Mouse (Mus musculus) heart, adult 2 months (tissue): ENCODE data around the gene Ano8. TPM values are rescaled to one million over a fixed set of nuclear protein-coding genes. Genes with fewer than 3 reads are reported as not detected.
A peak's percentile ranks its signal among the peaks of the same experiment; 100 is the strongest.

Experiments
- DNase-seq, 2 experiments: peaks; one replicate each; pipeline ENCODE4 v3.0.0; 2021
- H3K27ac ChIP-seq: fragments of 200-600 bp; 2 replicates; pipeline ENCODE4 v1.8.1; 2022
- H3K27me3 ChIP-seq: fragments of 200-500 bp; 2 replicates; pipeline ENCODE4 v1.6.1; 2012; ENCODE audit warnings: mild to moderate bottlenecking, low read length, inconsistent platforms, mixed read lengths; ENCODE audit not compliant: control insufficient read depth, insufficient read depth
- H3K36me3 ChIP-seq: fragments of 200-500 bp; 2 replicates; pipeline ENCODE4 v1.6.1; 2012; ENCODE audit warnings: low read length, inconsistent platforms; ENCODE audit not compliant: control insufficient read depth, insufficient read depth
- H3K4me1 ChIP-seq: fragments of 200-500 bp; 2 replicates; pipeline ENCODE4 v1.6.1; 2011; ENCODE audit warnings: low read length; ENCODE audit not compliant: control insufficient read depth, insufficient read depth
- H3K4me3 ChIP-seq: fragments of 200-600 bp; 2 replicates; pipeline ENCODE4 v1.8.1; 2022
- H3K79me2 ChIP-seq: fragments of 200-500 bp; replicated peaks from 2 replicates; pipeline ENCODE4 v1.6.1; 2012; ENCODE audit warnings: mild to moderate bottlenecking, inconsistent platforms, low read length, moderate library complexity, mixed read lengths; ENCODE audit not compliant: control insufficient read depth, insufficient read depth
- H3K9ac ChIP-seq: fragments of 200-500 bp; 2 replicates; pipeline ENCODE4 v1.6.1; 2012; ENCODE audit warnings: low read depth, mild to moderate bottlenecking, control low read depth, inconsistent platforms, low read length, mixed read lengths
- CTCF ChIP-seq: fragments of 200-600 bp; IDR thresholded peaks from 2 replicates; pipeline ENCODE4 v1.8.1; 2022; ENCODE audit warnings: antibody characterized with exemption, mild to moderate bottlenecking, moderate library complexity
- EP300 ChIP-seq: fragments of 200-500 bp; IDR thresholded peaks from 2 replicates; pipeline ENCODE4 v1.6.1; 2011; ENCODE audit warnings: low read depth, low read length, control low read depth; ENCODE audit not compliant: insufficient read depth
- POLR2A ChIP-seq: fragments of 200-500 bp; IDR thresholded peaks from 2 replicates; pipeline ENCODE4 v1.6.1; 2011; ENCODE audit warnings: mild to moderate bottlenecking, low read depth, low read length, control low read depth; ENCODE audit not compliant: insufficient read depth
- WGBS: fragments of 180-500 bp; shearing (Covaris S2); methylation state at CpG from one replicate; pipeline ENCODE4 v1.1.7; 2018; 5-methylcytosine and 5-hydroxymethylcytosine counted together
- intact Hi-C: fragments of 180-260 bp; cut with DNase I; formaldehyde crosslinking; loops from one replicate; pipeline ENCODE4 v1.15.1; 2025
- polyA plus RNA-seq: library from polyadenylated mRNA; depleted of rRNA; stranded (reverse); fragments of >200 nt; gene quantifications from 2 replicates; pipeline ENCODE4 v1.2.3, GENCODE M21; 2012
- total RNA-seq, 2 experiments: library from RNA; stranded (reverse); gene quantifications; 2 replicates each; pipeline ENCODE4 v1.2.3; 2021

The Ano8 gene
- total and polyA plus RNA-seq, 3 experiments, result 15.3 to 16.3 (median 15.6) TPM

DNA sequence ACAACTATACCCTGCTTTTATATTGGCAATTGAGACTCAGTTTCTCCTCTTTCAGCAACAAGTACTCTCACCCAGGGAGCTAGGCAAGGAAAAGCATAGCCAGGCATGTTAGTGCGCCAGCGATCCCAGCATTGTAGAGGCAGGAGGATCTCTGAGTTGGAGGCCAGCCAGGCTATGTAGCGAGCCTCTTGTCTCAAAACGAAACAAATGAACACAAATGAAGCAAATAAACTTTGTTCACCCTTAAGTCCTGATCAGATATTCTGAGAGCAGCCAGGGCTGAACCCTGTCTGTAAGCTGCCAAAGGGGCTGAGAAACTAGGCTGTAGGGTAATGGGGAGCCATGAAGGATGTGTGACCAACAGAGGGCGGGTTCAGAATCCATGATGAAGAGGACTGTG, 10.0 kb upstream of the Ano8 start:
- H3K9ac ChIP-seq, result no peak overlapping the region
- WGBS, result 57% methylated on average over 5 of the region's 5 CpGs
- intact Hi-C loops, result loop anchor here (1.0 to 5.0 kb wide), 2 partner anchors 25 to 96 kb away; partner anchors contain the start of gene Pgls
- TF ChIP-seq CTCF (no peak), EP300 (no peak), POLR2A (no peak)
- H3K79me2 ChIP-seq, result no peaks in the 10 kb centered on the region
- peaks cover 29% of the 10 kb centered on the region for H3K4me1 ChIP-seq
- H3K36me3 ChIP-seq, result peaks cover 2% of the 10 kb centered on the region; the same call in 1 of the 2 replicates
- no peaks in the 10 kb centered on the region for H3K27me3 ChIP-seq
- H3K27ac ChIP-seq, result peak overlapping the region; percentile 85
- no peak for DNase-seq
- no peak overlapping the region for H3K4me3 ChIP-seq

- Histone ChIP-seq H3K4me3 (0 out of 2 replicates have a peak overlapping the region, but pooled peaks have one; percentile 34), H3K9ac (no peak overlapping the region), H3K36me3 (peaks cover 2% of the 10 kb centered on the region; the same call in 1 of the 2 replicates), H3K79me2 (no peaks in the 10 kb centered on the region), H3K27me3 (no peaks in the 10 kb centered on the region), H3K27ac (peak overlapping the region; percentile 85), H3K4me1 (peaks cover 29% of the 10 kb centered on the region)
- TF ChIP-seq EP300, result peak; percentile 57; the same call in 1 of the 2 replicates
- no peak for TF ChIP-seq POLR2A
- peak; percentile 81 for TF ChIP-seq CTCF
- DNase-seq, result peak; percentile 88 to 91
- intact Hi-C loops, result loop anchor here (1.0 to 5.0 kb wide), 2 partner anchors 26 to 97 kb away; partner anchors contain the start of gene Pgls
- 5% methylated on average over 16 of the region's 16 CpGs for WGBS
Observed at GRCm38 (mm10) chr8:71495039-71495438, 9.3 kb upstream of the Ano8 start.

DNA sequence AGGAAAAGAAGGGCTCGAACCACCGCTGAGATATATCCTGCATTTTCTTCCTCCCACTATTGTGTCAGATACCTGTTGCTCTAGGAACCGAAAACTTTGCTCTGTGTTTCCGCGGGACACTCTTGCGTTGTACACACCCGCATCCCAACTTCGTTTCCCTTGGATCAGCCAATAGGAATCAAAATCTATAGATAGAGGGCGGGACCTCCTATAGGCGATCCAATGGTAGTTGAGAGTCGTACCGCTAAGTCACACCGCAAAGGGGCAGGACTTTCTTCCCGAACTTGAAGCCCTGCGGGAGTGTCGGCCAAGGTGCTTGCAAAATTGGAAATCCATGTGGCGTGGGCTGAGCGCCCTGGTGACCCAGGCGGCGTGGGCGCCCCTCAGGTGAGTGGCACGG, 2.7 kb upstream of the Ano8 start:
- Histone ChIP-seq H3K27ac (peak overlapping the region; percentile 95), H3K4me1 (peaks cover 7% of the 10 kb centered on the region), H3K36me3 (no peaks in the 10 kb centered on the region), H3K79me2 (no peaks in the 10 kb centered on the region; the same call in 1 of the 2 replicates), H3K4me3 (peak overlapping the region; percentile 74), H3K27me3 (no peaks in the 10 kb centered on the region), H3K9ac (peak overlapping the region; percentile 96)
- intact Hi-C loops, result loop anchor here (2.0 kb wide), 1 partner anchor 48 kb away; no protein-coding TSS in a partner anchor
- WGBS, result under 1% methylated on average over 22 of the region's 22 CpGs
- DNase-seq, result peak; percentile 89 to 90
- TF ChIP-seq EP300, result 0 out of 2 replicates have a peak, but pooled peaks have one; percentile 63
- peak; percentile 20; the same call in 1 of the 2 replicates for TF ChIP-seq CTCF
- TF ChIP-seq POLR2A, result peak; percentile 87

DNA sequence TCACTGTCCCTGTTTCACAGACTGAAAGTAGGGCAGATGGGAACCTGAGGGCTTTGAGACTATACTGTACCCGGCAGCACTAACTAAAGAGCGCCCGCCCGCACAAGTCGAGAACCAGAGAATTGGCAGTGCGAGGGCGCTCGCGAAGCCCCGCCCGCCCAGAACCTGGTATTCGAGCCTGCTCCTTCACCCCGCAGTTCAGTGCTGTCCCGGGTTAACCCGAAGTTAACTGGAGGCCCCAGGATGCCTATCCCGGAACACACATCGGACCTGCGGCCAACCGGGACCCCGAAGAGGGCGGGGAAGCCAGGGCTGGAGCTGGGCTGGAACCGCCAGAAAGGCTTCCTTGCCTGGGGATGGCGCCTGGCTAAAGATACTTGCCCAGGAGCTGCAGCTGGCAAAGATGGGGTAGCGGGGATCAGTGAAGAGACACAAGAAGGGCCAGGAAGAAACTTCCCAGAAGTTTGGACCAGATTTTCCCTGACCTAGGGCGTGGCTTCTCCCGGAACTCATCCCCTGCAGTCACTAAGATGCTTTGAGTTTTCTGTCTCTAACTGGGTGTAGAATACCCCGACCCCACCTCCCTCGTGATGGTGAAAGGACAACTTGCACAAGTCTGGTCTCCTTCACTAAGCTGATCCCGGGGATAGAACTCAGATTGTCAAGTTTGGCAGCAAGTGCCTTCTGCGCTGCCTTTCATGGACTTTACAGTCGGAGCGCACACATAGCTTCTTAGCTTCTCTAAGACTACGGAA, 2.1 kb upstream of the Ano8 start, which contains the start of gene Gtpbp3:
Gtpbp3 (plus strand) TSS at position 413 of the 755 bp plus-strand sequence.
- Histone ChIP-seq H3K27ac (peak within 1 kb of the TSS; percentile 95), H3K4me1 (peaks cover 7% of the 10 kb centered on the region), H3K4me3 (peak within 1 kb of the TSS; percentile 74), H3K36me3 (no peaks in the 10 kb centered on the region), H3K79me2 (no peaks in the 10 kb centered on the region; the same call in 1 of the 2 replicates), H3K27me3 (no peaks in the 10 kb centered on the region), H3K9ac (peak within 1 kb of the TSS; percentile 96)
- intact Hi-C loops, result loop anchor here (2.0 kb wide), 1 partner anchor 47 kb away; no protein-coding TSS in a partner anchor
- TF ChIP-seq EP300 (no peak), CTCF (no peak), POLR2A (no peak; the same call in 1 of the 2 replicates)
- under 1% methylated on average over 33 of the region's 33 CpGs for WGBS
- DNase-seq, result peak; percentile 87 to 89

GRCm38 (mm10) chr8:71486136-71486529, 370 bp upstream of the Ano8 start:
- Histone ChIP-seq H3K4me1 (peaks cover 7% of the 10 kb centered on the region), H3K4me3 (peak overlapping the region; percentile 82; the same call in 1 of the 2 replicates), H3K79me2 (no peaks in the 10 kb centered on the region; the same call in 1 of the 2 replicates), H3K27ac (peak overlapping the region; percentile 88), H3K36me3 (no peaks in the 10 kb centered on the region), H3K27me3 (no peaks in the 10 kb centered on the region), H3K9ac (no peak overlapping the region)
- no peak for DNase-seq
- intact Hi-C loops, result no loop called here
- WGBS, result 11% methylated on average over 7 of the region's 7 CpGs
- TF ChIP-seq POLR2A (no peak), EP300 (no peak)
